Mouse (Mus musculus): ENCODE results near the gene Tm2d3. TPM values are rescaled to one million over a fixed set of nuclear protein-coding genes. Genes with fewer than 3 reads are reported as not detected.

Gene Tm2d3
- polyA plus RNA-seq, 1 experiment from 2014 or later, result 90.8 TPM

DNA sequence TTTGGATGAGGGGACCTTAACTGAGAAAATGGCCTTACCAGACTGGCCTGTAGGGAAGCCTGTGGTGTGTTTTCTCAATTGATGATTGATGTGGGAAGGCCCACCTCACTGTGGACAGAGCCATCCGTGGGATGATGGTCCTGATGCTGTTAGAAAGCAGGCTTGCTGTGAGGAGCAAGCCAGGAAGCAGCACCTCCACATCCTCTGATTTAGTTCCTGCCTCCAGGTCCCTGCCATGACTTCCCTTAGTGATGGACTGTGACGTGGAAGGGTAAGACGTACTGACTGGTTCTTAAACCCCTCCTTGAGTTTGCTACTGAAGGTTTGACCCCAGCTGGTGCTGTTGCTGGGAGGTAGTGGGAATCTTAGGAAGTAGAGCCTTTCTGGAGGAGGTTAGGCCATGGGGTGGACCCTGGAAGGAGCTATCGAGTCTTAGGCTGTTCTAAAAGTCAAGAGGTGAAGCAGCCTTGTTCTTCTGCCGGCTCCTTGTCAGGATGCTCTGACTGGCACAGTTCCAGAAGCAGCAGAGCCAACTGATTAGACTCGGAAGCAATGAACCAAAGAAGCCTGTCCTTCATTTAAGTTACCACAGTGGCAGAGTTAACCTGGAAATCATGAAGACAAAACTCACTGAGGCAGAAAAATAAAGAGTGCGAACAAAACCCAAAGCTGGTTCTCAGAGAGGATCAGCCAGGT, 11.9 kb upstream of the Tm2d3 start:
- no peak overlapping the region for H3K27ac ChIP-seq (replicated peaks)
- H3K36me3 ChIP-seq, result peaks cover 27% of the 10 kb centered on the region
- WGBS, result 75% methylated on average over 7 of the region's 7 CpGs
- no peak overlapping the region for H3K4me2 ChIP-seq
- no peak overlapping the region for H3K4me3 ChIP-seq (replicated peaks)
- ATAC-seq (ENCODE audit: low FRiP score), result no peak
- H3K9ac ChIP-seq (replicated peaks), result no peak overlapping the region
- no peaks in the 10 kb centered on the region for H3K27me3 ChIP-seq (replicated peaks)
- H3K9me3 ChIP-seq (replicated peaks), result no peaks in the 10 kb centered on the region
- no peaks in the 10 kb centered on the region for H3K4me1 ChIP-seq

DNA sequence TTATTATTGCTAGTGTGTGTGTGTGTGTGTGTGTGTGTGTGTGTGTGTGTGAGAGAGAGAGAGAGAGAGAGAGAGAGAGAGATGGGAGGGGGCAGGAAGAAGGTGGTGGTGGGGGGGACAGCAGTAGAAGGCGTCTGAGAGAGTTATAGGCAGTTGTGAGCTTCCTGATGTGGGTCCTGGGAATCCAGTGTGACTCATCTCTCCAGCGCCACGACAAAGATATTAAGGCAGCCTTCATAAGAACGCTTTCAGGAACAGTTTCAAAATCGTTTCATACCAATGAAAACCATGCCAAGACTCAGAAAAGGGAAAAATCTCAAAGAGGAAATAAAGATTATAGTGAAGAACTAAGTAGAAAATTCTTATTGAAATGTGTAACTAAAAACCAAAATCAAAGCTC, 9.8 kb upstream of the Tm2d3 start:
- Histone ChIP-seq H3K36me3 (peaks cover 22% of the 10 kb centered on the region; the same call in 1 of the 2 replicates), H3K4me3 (replicated peaks) (no peak overlapping the region), H3K9me3 (replicated peaks) (no peaks in the 10 kb centered on the region), H3K27me3 (replicated peaks) (no peaks in the 10 kb centered on the region), H3K9ac (replicated peaks) (no peak overlapping the region), H3K4me1 (peaks cover 5% of the 10 kb centered on the region; the same call in 1 of the 2 replicates), H3K4me2 (no peak overlapping the region), H3K27ac (replicated peaks) (no peak overlapping the region)
- no peak for ATAC-seq (ENCODE audit: low FRiP score)
- WGBS, result 70% methylated on average over 5 of the region's 5 CpGs

DNA sequence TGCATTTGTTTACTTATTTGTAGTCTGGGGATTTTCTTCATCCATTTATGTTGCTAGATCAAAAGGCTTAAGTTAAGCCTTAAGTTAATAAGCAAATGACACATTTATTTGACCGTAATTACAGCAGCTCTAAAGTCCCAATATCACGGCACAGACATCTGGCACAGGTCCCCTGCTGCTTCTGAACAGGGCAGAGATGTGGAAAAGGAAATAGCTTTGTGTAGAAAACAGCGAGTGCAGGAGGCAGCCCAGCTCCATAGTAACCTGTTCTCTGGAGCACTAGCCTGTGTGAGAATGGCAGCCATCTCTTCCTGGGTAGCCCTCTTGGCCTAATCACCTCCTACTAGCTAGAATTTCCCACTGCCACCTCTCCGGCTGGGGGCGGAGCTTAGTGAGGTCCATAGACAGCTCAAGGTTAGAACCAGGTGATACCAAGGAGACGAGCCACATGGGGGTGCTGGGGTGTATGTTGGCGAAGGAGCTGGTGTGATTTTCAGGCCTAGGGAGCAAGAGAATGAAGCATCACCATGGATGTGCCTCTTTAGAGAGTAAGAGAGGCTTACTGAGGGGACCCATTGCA, 6.6 kb upstream of the Tm2d3 start:
- WGBS, result 50% methylated on average over 7 of the region's 7 CpGs
- no peak overlapping the region for H3K4me2 ChIP-seq
- H3K4me3 ChIP-seq (replicated peaks), result no peak overlapping the region
- no peaks in the 10 kb centered on the region for H3K27me3 ChIP-seq (replicated peaks)
- H3K36me3 ChIP-seq, result peaks cover 18% of the 10 kb centered on the region
- H3K4me1 ChIP-seq, result peaks cover 5% of the 10 kb centered on the region; the same call in 1 of the 2 replicates
- no peaks in the 10 kb centered on the region for H3K9me3 ChIP-seq (replicated peaks)
- H3K27ac ChIP-seq (replicated peaks), result peak overlapping the region; percentile 54
- ATAC-seq (ENCODE audit: low FRiP score), result no peak; the same call in 1 of the 2 replicates
- H3K9ac ChIP-seq (replicated peaks), result no peak overlapping the region

DNA sequence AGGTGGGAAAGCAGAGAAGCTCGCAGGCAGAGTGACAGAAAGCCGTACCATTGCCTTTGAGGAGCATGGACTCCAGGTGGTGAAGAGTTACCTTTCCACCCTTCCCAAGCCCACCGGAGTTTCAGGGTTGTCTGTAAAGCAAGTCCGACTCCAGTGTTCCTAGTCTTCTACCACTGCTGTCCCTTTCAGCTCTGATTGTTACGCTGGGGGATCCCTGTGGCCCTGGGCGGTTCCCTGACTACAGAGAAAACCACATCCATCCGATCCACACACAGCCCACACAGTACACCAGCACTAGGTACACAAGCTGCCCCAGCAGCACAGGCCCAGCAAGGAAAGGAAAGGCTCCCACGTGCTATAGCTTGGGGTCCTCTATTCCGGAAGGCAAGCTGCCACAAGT, 4.3 kb upstream of the Tm2d3 start:
- H3K4me2 ChIP-seq, result no peak overlapping the region
- H3K9me3 ChIP-seq (replicated peaks), result no peaks in the 10 kb centered on the region
- ATAC-seq (ENCODE audit: low FRiP score), result no peak
- no peaks in the 10 kb centered on the region for H3K27me3 ChIP-seq (replicated peaks)
- no peak overlapping the region for H3K27ac ChIP-seq (replicated peaks)
- H3K9ac ChIP-seq (replicated peaks), result no peak overlapping the region
- H3K4me1 ChIP-seq, result peaks cover 5% of the 10 kb centered on the region; the same call in 1 of the 2 replicates
- H3K4me3 ChIP-seq (replicated peaks), result no peak overlapping the region
- H3K36me3 ChIP-seq, result peaks cover 27% of the 10 kb centered on the region
- 90% methylated on average over 9 of the region's 9 CpGs for WGBS

DNA sequence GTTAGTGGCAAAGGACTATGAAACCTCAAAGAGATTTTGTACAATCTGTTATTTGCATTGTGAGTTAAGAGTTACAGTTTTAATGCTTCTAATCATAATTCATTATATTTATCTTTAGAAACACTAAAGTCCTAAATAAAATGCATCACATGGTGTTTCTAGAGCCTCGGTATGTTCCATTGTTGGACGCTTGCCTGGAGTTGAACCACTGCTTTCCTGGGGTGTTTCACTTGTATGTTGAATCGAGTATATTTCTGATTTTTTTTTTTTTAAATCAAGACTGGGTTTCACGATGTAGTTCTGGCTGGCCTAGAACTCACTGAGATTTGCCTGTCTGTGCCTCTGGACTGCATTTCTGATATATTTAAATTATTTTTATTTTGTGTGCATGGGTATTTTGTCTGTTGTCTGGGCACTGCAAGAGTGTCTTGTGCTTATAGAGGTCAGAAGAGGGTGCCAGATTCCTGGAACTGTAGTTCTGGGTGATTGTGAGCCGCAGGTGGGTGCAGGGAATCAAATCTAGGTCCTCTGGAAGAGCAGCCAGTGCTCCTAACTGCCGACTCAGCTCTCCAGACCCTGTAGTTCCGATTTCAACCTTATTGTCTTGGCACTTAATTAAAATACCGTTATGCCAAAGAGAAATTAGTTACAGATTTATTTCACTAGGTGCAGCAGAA, 1.1 kb downstream of the Tm2d3 start:
- Histone ChIP-seq H3K27ac (replicated peaks) (no peak overlapping the region), H3K4me2 (no peak overlapping the region; the same call in 1 of the 2 replicates), H3K36me3 (peaks cover 26% of the 10 kb centered on the region), H3K4me3 (replicated peaks) (no peak overlapping the region), H3K27me3 (replicated peaks) (no peaks in the 10 kb centered on the region), H3K9me3 (replicated peaks) (no peaks in the 10 kb centered on the region), H3K9ac (replicated peaks) (no peak overlapping the region), H3K4me1 (peaks cover 21% of the 10 kb centered on the region)
- no peak for ATAC-seq (ENCODE audit: low FRiP score)
- WGBS, result 80% methylated on average over 8 of the region's 8 CpGs

DNA sequence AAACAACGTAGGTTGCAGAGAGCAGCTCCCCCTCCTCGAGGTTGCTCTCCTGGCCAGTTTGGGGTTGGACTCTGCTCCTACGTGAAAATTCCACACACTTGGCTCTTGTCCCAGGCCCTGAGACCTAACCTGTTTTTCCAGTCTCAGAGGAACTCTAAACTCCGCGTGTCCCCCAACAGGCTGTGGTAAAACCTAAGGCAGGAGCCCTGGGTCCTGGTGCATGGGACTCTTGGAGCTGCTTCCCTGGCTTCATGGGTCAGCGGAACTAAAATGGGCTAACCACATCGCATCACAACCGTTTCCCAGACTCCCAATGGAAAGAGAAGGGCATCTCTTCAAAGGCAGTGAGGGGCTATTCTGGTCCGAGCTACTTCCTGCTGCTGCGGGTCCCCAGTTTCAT, 1.9 kb downstream of the Tm2d3 start:
- Histone ChIP-seq H3K9ac (replicated peaks) (peak overlapping the region; percentile 93), H3K9me3 (replicated peaks) (no peaks in the 10 kb centered on the region), H3K27me3 (replicated peaks) (no peaks in the 10 kb centered on the region), H3K36me3 (peaks cover 29% of the 10 kb centered on the region), H3K4me3 (replicated peaks) (peak overlapping the region; percentile 90), H3K4me2 (peak overlapping the region; percentile 73), H3K4me1 (peaks cover 21% of the 10 kb centered on the region), H3K27ac (replicated peaks) (peak overlapping the region; percentile 86)
- 4% methylated on average over 10 of the region's 10 CpGs for WGBS
- ATAC-seq (ENCODE audit: low FRiP score), result peak; percentile 51

DNA sequence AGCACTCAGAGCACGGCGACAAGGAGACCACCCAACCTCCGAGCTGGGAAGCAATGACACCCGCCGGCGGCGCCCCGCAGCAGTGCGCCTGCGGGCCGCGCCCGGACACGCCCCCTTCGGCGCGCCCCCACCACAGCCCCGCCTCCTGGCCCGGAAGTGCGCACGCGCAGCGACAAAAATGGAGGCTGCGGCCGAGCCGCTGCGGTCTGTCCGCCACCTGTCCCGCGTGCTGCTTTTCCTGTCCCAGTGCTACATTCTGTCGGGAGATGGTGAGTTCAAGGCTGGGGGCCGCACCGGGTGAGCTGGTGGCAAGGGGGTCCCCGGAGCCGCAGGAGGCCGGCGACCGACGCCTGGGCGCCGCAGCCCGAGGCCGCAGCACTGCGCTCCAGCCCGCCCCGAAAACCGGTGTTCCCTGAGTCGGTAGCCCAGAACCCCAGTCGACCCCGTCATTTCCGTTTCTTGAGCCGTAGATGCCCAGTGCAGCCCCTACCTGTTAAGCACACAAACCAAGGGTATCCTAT, 2.4 kb downstream of the Tm2d3 start:
- ATAC-seq (ENCODE audit: low FRiP score), result peak; percentile 96
- WGBS, result under 1% methylated on average over 50 of the region's 52 CpGs
- peaks cover 29% of the 10 kb centered on the region for H3K36me3 ChIP-seq
- H3K9ac ChIP-seq (replicated peaks), result peak overlapping the region; percentile 93
- peak overlapping the region; percentile 90 for H3K4me3 ChIP-seq (replicated peaks)
- no peaks in the 10 kb centered on the region for H3K27me3 ChIP-seq (replicated peaks)
- H3K9me3 ChIP-seq (replicated peaks), result no peaks in the 10 kb centered on the region
- peaks cover 21% of the 10 kb centered on the region for H3K4me1 ChIP-seq
- peak overlapping the region; percentile 73 for H3K4me2 ChIP-seq
- peak overlapping the region; percentile 86 for H3K27ac ChIP-seq (replicated peaks)

DNA sequence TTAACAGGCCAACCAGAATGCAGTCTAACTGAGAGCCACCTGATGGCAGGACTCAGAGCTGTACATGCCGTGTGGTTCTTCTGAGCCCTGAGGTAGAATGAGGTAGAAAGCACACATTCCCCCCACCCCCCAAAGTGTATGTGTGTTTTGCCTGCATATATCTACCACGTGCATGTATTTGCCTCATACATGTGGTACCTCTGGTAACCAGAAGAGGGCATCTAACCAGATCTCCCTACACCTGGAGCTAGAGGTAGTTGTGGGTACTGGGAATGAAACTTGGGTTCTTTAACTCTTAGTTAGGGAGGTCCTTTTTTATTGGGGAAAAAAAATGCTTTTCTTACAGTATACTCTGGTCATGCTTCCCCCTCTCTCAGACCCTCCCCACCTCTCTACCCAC, 5.5 kb downstream of the Tm2d3 start:
- no peak overlapping the region for H3K27ac ChIP-seq (replicated peaks)
- no peak for ATAC-seq (ENCODE audit: low FRiP score)
- H3K27me3 ChIP-seq (replicated peaks), result no peaks in the 10 kb centered on the region
- peaks cover 21% of the 10 kb centered on the region for H3K4me1 ChIP-seq
- 64% methylated on average over 2 of the region's 2 CpGs for WGBS
- H3K4me2 ChIP-seq, result no peak overlapping the region
- H3K36me3 ChIP-seq, result peaks cover 48% of the 10 kb centered on the region
- no peak overlapping the region for H3K9ac ChIP-seq (replicated peaks)
- no peaks in the 10 kb centered on the region for H3K9me3 ChIP-seq (replicated peaks)
- no peak overlapping the region for H3K4me3 ChIP-seq (replicated peaks)

DNA sequence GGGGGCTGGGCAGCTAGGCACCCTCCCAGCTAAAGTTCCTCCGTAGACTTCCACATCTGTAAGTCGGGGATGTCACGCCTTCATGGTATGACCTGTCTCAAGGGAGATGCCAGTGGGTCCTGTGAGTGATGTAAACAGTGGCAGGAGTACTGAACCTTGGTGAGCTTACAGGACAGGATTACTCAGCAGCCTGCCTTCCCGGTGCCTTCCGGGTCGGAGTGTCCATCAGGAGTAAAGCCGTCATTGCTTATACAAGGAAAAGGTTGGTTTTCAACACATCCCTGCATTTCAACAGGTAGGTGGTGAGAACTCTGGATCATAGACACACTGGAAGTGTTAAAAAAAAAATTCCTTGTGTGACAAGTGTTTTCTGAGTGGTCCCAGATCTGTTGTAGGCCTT, 11.1 kb downstream of the Tm2d3 start:
- peaks cover 55% of the 10 kb centered on the region for H3K36me3 ChIP-seq
- no peak for ATAC-seq (ENCODE audit: low FRiP score)

DNA sequence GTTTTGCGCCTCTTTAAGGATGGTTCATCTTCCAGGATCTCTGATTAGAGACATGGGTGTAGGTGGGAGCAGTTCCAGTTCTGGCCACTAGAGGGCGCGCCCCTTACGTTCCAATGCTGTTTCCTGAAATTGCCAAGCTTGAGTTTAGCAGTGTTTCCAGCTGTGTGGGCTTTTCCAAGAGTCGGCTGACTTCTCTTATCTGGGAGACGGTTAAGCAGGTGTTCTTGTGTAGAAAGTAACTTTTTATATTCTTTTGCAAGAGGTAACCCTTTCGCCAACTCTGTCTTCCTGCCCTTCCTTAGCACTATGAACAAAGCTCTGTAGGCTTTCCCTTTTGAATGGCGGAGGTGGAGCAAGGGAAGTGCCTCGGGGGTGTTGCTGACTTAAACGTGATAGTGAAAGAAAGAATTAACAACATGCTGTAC, 13.9 kb downstream of the Tm2d3 start:
- Histone ChIP-seq H3K9ac (replicated peaks) (no peak overlapping the region), H3K4me1 (peaks cover 3% of the 10 kb centered on the region; the same call in 1 of the 2 replicates), H3K4me2 (peak overlapping the region; percentile 44), H3K27ac (replicated peaks) (no peak overlapping the region), H3K4me3 (replicated peaks) (peak overlapping the region; percentile 14; the same call in 1 of the 2 replicates), H3K36me3 (peaks cover 30% of the 10 kb centered on the region), H3K27me3 (replicated peaks) (no peaks in the 10 kb centered on the region), H3K9me3 (replicated peaks) (no peaks in the 10 kb centered on the region)
- WGBS, result 16% methylated on average over 10 of the region's 10 CpGs
- ATAC-seq (ENCODE audit: low FRiP score), result peak; percentile 31; the same call in 1 of the 2 replicates

More for the DNA sequence above, 11.1 kb downstream of the Tm2d3 start:
- H3K9ac ChIP-seq (replicated peaks), result no peak overlapping the region
- WGBS, result 90% methylated on average over 7 of the region's 7 CpGs
- no peaks in the 10 kb centered on the region for H3K9me3 ChIP-seq (replicated peaks)
- no peaks in the 10 kb centered on the region for H3K27me3 ChIP-seq (replicated peaks)
- peaks cover 3% of the 10 kb centered on the region; the same call in 1 of the 2 replicates for H3K4me1 ChIP-seq
- H3K4me2 ChIP-seq, result no peak overlapping the region
- H3K27ac ChIP-seq (replicated peaks), result no peak overlapping the region
- H3K4me3 ChIP-seq (replicated peaks), result no peak overlapping the region

DNA sequence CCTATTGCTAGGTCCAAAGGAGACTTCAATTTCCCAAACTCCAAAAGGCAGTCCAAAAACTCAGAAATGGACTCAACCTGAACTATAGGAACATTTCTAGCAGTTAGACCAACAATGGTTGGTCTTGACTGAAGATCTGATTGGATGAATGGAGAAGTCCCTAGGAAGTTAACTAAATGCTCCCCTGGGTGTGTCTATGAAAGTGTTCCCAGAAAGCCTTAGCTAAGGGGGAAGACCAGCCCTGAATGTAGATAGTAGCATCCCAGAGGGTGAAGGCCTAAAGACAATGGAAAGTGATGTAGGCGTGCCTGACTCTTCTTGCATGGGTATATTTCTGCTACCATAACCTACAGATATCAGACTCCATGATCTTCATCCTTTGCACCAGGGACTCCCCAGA, 17.5 kb downstream of the Tm2d3 start:
- 100% methylated on average over 1 of the region's 1 CpGs for WGBS
- no peak for ATAC-seq (ENCODE audit: low FRiP score)

More for the DNA sequence above, 17.5 kb downstream of the Tm2d3 start:
- H3K4me3 ChIP-seq (replicated peaks), result no peak overlapping the region
- no peaks in the 10 kb centered on the region for H3K9me3 ChIP-seq (replicated peaks)
- H3K4me1 ChIP-seq, result peaks cover 3% of the 10 kb centered on the region; the same call in 1 of the 2 replicates
- no peak overlapping the region for H3K9ac ChIP-seq (replicated peaks)
- no peaks in the 10 kb centered on the region for H3K36me3 ChIP-seq
- no peaks in the 10 kb centered on the region for H3K27me3 ChIP-seq (replicated peaks)
- no peak overlapping the region for H3K4me2 ChIP-seq
- no peak overlapping the region for H3K27ac ChIP-seq (replicated peaks)
